Mouse (Mus musculus) liver, embryonic 14.5 days (tissue): Measurements from ENCODE around the gene Cacna1s.

Experiments
- CTCF ChIP-seq: IDR thresholded peaks from 2 replicates; pipeline ENCODE4 v1.5.1; 2016; ENCODE audit warnings: antibody characterized with exemption, low read depth, control low read depth
- EP300 ChIP-seq: IDR thresholded peaks from 2 replicates; pipeline ENCODE4 v1.6.1; 2016; ENCODE audit warnings: antibody characterized with exemption, low read depth

- TF ChIP-seq CTCF (no peak), EP300 (no peak)
These were observed 79.2 kb downstream of the Cacna1s start for GRCm38 (mm10) chr1:136131603-136132291.
